Mouse (Mus musculus) B cell, adult 2 months (primary cell): ENCODE results near the gene Gnl3.

ENCODE experiments used
- DNase-seq, 2 experiments: peaks; one replicate each; pipeline ENCODE4 v3.0.0; 2022

Gnl3 gene

GRCm38 (mm10) chr14:31018860-31019291 is at the start of gene Gnl3, which contains the start of gene Pbrm1:
Gene Gnl3 (minus strand): TSS chr14:31019152.
Gene Pbrm1 (plus strand): TSS chr14:31019138.
- peak; percentile 97 for DNase-seq

GRCm38 (mm10) chr14:31062277-31062676 is 43.3 kb upstream of the Gnl3 start:
- peak; percentile 4 to 14 for DNase-seq

- DNase-seq: no peak
These were observed 26.9 kb upstream of the Gnl3 start for GRCm38 (mm10) chr14:31045817-31046216.

GRCm38 (mm10) chr14:31045296-31045695 is 26.3 kb upstream of the Gnl3 start:
- no peak for DNase-seq

- peak; percentile 56 to 58 for DNase-seq
These were observed 6.8 kb upstream of the Gnl3 start for GRCm38 (mm10) chr14:31025785-31026184.

- DNase-seq: no peak
These were observed 3.6 kb upstream of the Gnl3 start for GRCm38 (mm10) chr14:31022579-31022978.

GRCm38 (mm10) chr14:31019331-31020205 is 616 bp upstream of the Gnl3 start:
- DNase-seq: peak; percentile 85

- peak; percentile 40 to 44 for DNase-seq
These were observed 1.1 kb downstream of the Gnl3 start for GRCm38 (mm10) chr14:31017854-31018253.

GRCm38 (mm10) chr14:31016063-31016462 is 2.9 kb downstream of the Gnl3 start:
- no peak for DNase-seq

- DNase-seq: no peak
These were observed 5.0 kb downstream of the Gnl3 start for GRCm38 (mm10) chr14:31013928-31014327.

GRCm38 (mm10) chr14:31011588-31011987 is 7.4 kb downstream of the Gnl3 start:
- DNase-seq: no peak

GRCm38 (mm10) chr14:31006779-31007178 is 12.2 kb downstream of the Gnl3 start:
- no peak for DNase-seq

GRCm38 (mm10) chr14:31004527-31004926 is 14.4 kb downstream of the Gnl3 start:
- DNase-seq: no peak

- peak; percentile 90 to 93 for DNase-seq
These were observed 17.4 kb downstream of the Gnl3 start, which contains the start of the genes Glt8d1 and Spcs1 for GRCm38 (mm10) chr14:31001307-31002205. Gene Glt8d1 (plus strand): TSS chr14:31001400. Gene Spcs1 (minus strand): TSS chr14:31001672.

- DNase-seq: no peak
These were observed 18.1 kb downstream of the Gnl3 start for GRCm38 (mm10) chr14:31000816-31001306.

- DNase-seq: no peak
These were observed 18.6 kb downstream of the Gnl3 start for GRCm38 (mm10) chr14:31000356-31000755.

GRCm38 (mm10) chr14:30996417-30996816 is 22.5 kb downstream of the Gnl3 start:
- DNase-seq: no peak

- DNase-seq: no peak
These were observed 42.7 kb downstream of the Gnl3 start for GRCm38 (mm10) chr14:30976222-30976621.

- no peak for DNase-seq
These were observed 44.7 kb downstream of the Gnl3 start for GRCm38 (mm10) chr14:30974204-30974603.
